Mouse (Mus musculus): ENCODE results near the gene Muc20. TPM values are rescaled to one million over a fixed set of nuclear protein-coding genes. Genes with fewer than 3 reads are reported as not detected.

Muc20 gene
- polyA plus RNA-seq, 1 experiment = not detected

DNA sequence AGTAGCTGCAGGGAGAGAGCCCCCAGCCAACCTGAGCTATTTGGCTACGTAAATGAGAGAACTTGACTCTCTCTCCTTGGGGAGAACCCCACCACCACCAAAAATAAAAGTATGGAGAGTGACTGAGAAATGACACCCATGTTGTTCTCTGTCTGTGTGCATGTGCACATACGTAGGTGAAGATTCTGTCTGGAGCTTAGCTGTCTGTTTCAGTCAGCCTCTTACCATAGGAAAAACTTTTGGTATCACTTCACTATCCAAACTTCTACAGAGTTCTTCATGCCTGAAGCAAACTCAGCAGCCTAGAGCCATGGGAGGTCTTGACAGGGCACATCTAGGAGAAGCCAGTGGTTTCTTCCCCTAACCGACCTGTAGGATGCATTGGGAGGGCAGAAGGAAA lies 64.0 kb downstream of the Muc20 start:
- no peak overlapping the region for H3K4me3 ChIP-seq (ENCODE audit: insufficient read depth, low read length)
- no peaks in the 10 kb centered on the region for H3K4me1 ChIP-seq (ENCODE audit: control insufficient read depth, insufficient read depth, low read length)
- TF ChIP-seq POLR2A (IDR thresholded peaks at IDR 0.05; ENCODE audit: extremely low read depth, insufficient read depth, low read length) (no peak), CTCF (IDR thresholded peaks at IDR 0.05; ENCODE audit: extremely low read depth, insufficient read depth, low read length) (no peak)
- H3K27ac ChIP-seq (ENCODE audit: insufficient read depth, low read length) = no peak overlapping the region

DNA sequence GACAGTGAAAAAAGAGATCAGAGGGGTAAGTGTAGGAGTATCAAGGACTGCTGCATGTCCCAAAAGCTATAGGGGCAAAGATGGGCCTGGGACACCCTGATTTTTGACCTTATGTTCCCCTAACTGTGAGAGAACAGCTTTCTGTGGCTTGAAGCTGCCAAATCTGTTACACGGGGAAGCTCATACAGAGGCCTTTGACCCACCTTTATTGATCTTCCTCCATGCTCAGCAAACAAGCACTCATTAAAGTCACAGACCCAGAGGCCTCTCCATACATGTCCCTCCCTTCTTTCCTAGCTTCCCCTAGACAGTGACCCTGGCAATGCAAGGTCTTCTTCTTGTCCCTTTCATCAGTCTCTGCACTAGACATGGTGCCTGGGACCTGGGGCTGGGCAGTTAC lies 68.5 kb downstream of the Muc20 start:
- Histone ChIP-seq H3K4me1 (ENCODE audit: control insufficient read depth, insufficient read depth, low read length) (no peaks in the 10 kb centered on the region), H3K4me3 (ENCODE audit: insufficient read depth, low read length) (no peak overlapping the region), H3K27ac (ENCODE audit: insufficient read depth, low read length) (no peak overlapping the region)
- TF ChIP-seq CTCF (IDR thresholded peaks at IDR 0.05; ENCODE audit: extremely low read depth, insufficient read depth, low read length) = no peak
- no peak for TF ChIP-seq POLR2A (IDR thresholded peaks at IDR 0.05; ENCODE audit: extremely low read depth, insufficient read depth, low read length)

DNA sequence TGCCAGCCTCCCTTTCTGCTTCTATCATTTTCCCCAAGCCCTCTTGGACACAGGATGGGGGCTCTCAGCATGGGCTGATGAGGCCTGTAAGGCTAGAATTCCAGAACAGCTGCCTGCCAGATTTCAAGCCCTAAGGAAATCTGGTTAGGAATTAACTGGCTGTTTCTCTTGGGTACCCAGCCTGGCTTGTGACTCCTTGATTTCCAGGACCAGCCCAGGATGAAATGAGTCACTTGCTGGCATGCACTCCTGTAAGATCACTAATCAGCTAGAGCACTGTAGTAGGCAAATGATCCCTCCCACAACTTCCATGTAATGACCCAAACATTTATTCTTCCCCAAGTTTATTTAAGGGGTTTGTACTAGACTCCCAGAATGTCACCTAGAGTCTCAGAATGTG lies 69.0 kb downstream of the Muc20 start:
- Histone ChIP-seq H3K4me3 (ENCODE audit: insufficient read depth, low read length) (no peak overlapping the region), H3K27ac (ENCODE audit: insufficient read depth, low read length) (no peak overlapping the region), H3K4me1 (ENCODE audit: control insufficient read depth, insufficient read depth, low read length) (no peaks in the 10 kb centered on the region)
- TF ChIP-seq POLR2A (IDR thresholded peaks at IDR 0.05; ENCODE audit: extremely low read depth, insufficient read depth, low read length) = no peak
- TF ChIP-seq CTCF (IDR thresholded peaks at IDR 0.05; ENCODE audit: extremely low read depth, insufficient read depth, low read length) = no peak

Other genes with a start within 250 kb of the Muc20 start
- 77.7 and 82.2 TPM in 2 replicates for gene Tfrc, start 188.5 kb downstream of the Muc20 start, polyA plus RNA-seq (2012; rRNA removed)
- 202 and 204 TPM in 2 replicates for gene Tnk2, start 153.6 kb downstream of the Muc20 start, polyA plus RNA-seq (2012; rRNA removed)
- 0.02 TPM in 2 replicates for gene Muc4, start 61.5 kb downstream of the Muc20 start, polyA plus RNA-seq (2012; rRNA removed)
- gene Smbd1, start 13.0 kb upstream of the Muc20 start, polyA plus RNA-seq (2012; rRNA removed) = not detected in 2 replicates
- gene Fyttd1, start 80.1 kb upstream of the Muc20 start, polyA plus RNA-seq (2012; rRNA removed) = 49.9 and 54.0 TPM in 2 replicates
- gene Rubcn, start 80.3 kb upstream of the Muc20 start, polyA plus RNA-seq (2012; rRNA removed) = 77.0 TPM in 2 replicates
- gene Lrch3, start 116.7 kb upstream of the Muc20 start, polyA plus RNA-seq (2012; rRNA removed) = 30.0 and 31.7 TPM in 2 replicates